Mouse (Mus musculus) hindbrain, embryonic 12.5 days (tissue): ENCODE results near the gene Polr2e. TPM values are rescaled to one million over a fixed set of nuclear protein-coding genes. Genes with fewer than 3 reads are reported as not detected.

Source experiments
- ATAC-seq: fragments of 200-750 bp; cut with Nextera tagmentation; 2 replicates; pipeline ENCODE4 v1.8.0; 2017; ENCODE audit warnings: moderate TSS enrichment; ENCODE audit not compliant: low FRiP score
- H3K27ac ChIP-seq: fragments of 300-500 bp; sonication (generic); 2 replicates; pipeline ENCODE4 v1.5.1; 2016; ENCODE audit warnings: mild to moderate bottlenecking
- H3K27me3 ChIP-seq: fragments of 300-500 bp; sonication (generic); 2 replicates; pipeline ENCODE4 v1.6.1; 2016; ENCODE audit warnings: mild to moderate bottlenecking
- H3K36me3 ChIP-seq: fragments of 300-500 bp; sonication (generic); 2 replicates; pipeline ENCODE4 v1.6.1; 2016; ENCODE audit warnings: mild to moderate bottlenecking
- H3K4me1 ChIP-seq: fragments of 300-500 bp; sonication (generic); 2 replicates; pipeline ENCODE4 v1.6.1; 2016
- H3K4me2 ChIP-seq: fragments of 300-500 bp; sonication (generic); replicated peaks from 2 replicates; pipeline ENCODE4 v1.6.1; 2016; ENCODE audit warnings: mild to moderate bottlenecking
- H3K4me3 ChIP-seq: fragments of 300-500 bp; sonication (generic); 2 replicates; pipeline ENCODE4 v1.5.1; 2016; ENCODE audit warnings: mild to moderate bottlenecking
- H3K9ac ChIP-seq: fragments of 300-500 bp; sonication (generic); 2 replicates; pipeline ENCODE4 v1.6.1; 2016; ENCODE audit warnings: mild to moderate bottlenecking, moderate library complexity
- H3K9me3 ChIP-seq: fragments of 300-500 bp; sonication (generic); replicated peaks from 2 replicates; pipeline ENCODE4 v1.6.1; 2016; ENCODE audit warnings: mild to moderate bottlenecking
- WGBS: fragments of 180-500 bp; shearing (Covaris S2); methylation state at CpG from one replicate; pipeline ENCODE4 v1.1.7; 2016; 5-methylcytosine and 5-hydroxymethylcytosine counted together
- polyA plus RNA-seq: library from polyadenylated mRNA; unstranded; fragments of >200 nt; fragmentation: Nextera tagmentation; extraction: Ambion mirVana; gene quantifications from 2 replicates; pipeline ENCODE4 v1.2.1, GENCODE M21; 2016

The Polr2e gene
- polyA plus RNA-seq, 1 experiment from 2014 or later = 171 TPM

GRCm38 (mm10) chr10:80027681-80028520 lies 11.7 kb downstream of the Polr2e start:
- H3K27me3 ChIP-seq = no peaks in the 10 kb centered on the region
- no peak overlapping the region for H3K4me3 ChIP-seq
- H3K9me3 ChIP-seq = 0 out of 2 replicates have a peak, but pooled peaks cover 2% of the 10 kb centered on the region
- 0 out of 2 replicates have a peak, but pooled peaks have one; percentile 21 for ATAC-seq
- WGBS = 72% methylated on average over 20 of the region's 20 CpGs
- H3K4me2 ChIP-seq = no peak overlapping the region
- 0 out of 2 replicates have a peak, but pooled peaks cover 3% of the 10 kb centered on the region for H3K4me1 ChIP-seq
- no peaks in the 10 kb centered on the region for H3K36me3 ChIP-seq
- H3K9ac ChIP-seq = no peak overlapping the region
- H3K27ac ChIP-seq = no peak overlapping the region

GRCm38 (mm10) chr10:80025889-80026288 lies 13.7 kb downstream of the Polr2e start:
- 61% methylated on average over 12 of the region's 12 CpGs for WGBS
- H3K4me2 ChIP-seq = no peak overlapping the region
- no peaks in the 10 kb centered on the region for H3K36me3 ChIP-seq
- ATAC-seq = peak; percentile 43
- no peaks in the 10 kb centered on the region for H3K27me3 ChIP-seq
- H3K4me3 ChIP-seq = no peak overlapping the region
- H3K4me1 ChIP-seq = 0 out of 2 replicates have a peak, but pooled peaks cover 3% of the 10 kb centered on the region
- H3K9me3 ChIP-seq = 0 out of 2 replicates have a peak, but pooled peaks cover 5% of the 10 kb centered on the region
- no peak overlapping the region for H3K9ac ChIP-seq
- no peak overlapping the region for H3K27ac ChIP-seq

- Histone ChIP-seq H3K4me3 (no peak overlapping the region), H3K36me3 (no peaks in the 10 kb centered on the region), H3K4me1 (no peaks in the 10 kb centered on the region), H3K9me3 (0 out of 2 replicates have a peak, but pooled peaks cover 5% of the 10 kb centered on the region), H3K4me2 (no peak overlapping the region), H3K9ac (no peak overlapping the region), H3K27me3 (peaks cover 3% of the 10 kb centered on the region), H3K27ac (no peak overlapping the region)
- ATAC-seq = no peak; the same call in 1 of the 2 replicates
- WGBS = 80% methylated on average over 10 of the region's 10 CpGs
Observed at GRCm38 (mm10) chr10:80025463-80025862, 14.1 kb downstream of the Polr2e start.

GRCm38 (mm10) chr10:80025044-80025347 lies 14.6 kb downstream of the Polr2e start:
- WGBS = 58% methylated on average over 4 of the region's 4 CpGs
- H3K36me3 ChIP-seq = no peaks in the 10 kb centered on the region
- no peak overlapping the region for H3K9ac ChIP-seq
- H3K27me3 ChIP-seq = peaks cover 7% of the 10 kb centered on the region
- no peak overlapping the region for H3K4me2 ChIP-seq
- H3K9me3 ChIP-seq = 0 out of 2 replicates have a peak, but pooled peaks cover 5% of the 10 kb centered on the region
- H3K4me1 ChIP-seq = 0 out of 2 replicates have a peak, but pooled peaks cover 2% of the 10 kb centered on the region
- no peak overlapping the region for H3K4me3 ChIP-seq
- no peak for ATAC-seq
- no peak overlapping the region for H3K27ac ChIP-seq

- no peak overlapping the region for H3K4me3 ChIP-seq
- peaks cover 8% of the 10 kb centered on the region for H3K4me1 ChIP-seq
- WGBS = 75% methylated on average over 15 of the region's 15 CpGs
- H3K4me2 ChIP-seq = no peak overlapping the region
- no peaks in the 10 kb centered on the region for H3K36me3 ChIP-seq
- H3K27ac ChIP-seq = no peak overlapping the region
- 0 out of 2 replicates have a peak, but pooled peaks cover 5% of the 10 kb centered on the region for H3K9me3 ChIP-seq
- no peak overlapping the region for H3K9ac ChIP-seq
- ATAC-seq = no peak
- peaks cover 13% of the 10 kb centered on the region for H3K27me3 ChIP-seq
Observed at GRCm38 (mm10) chr10:80024229-80025043, 15.2 kb downstream of the Polr2e start.

- H3K27me3 ChIP-seq = peaks cover 20% of the 10 kb centered on the region
- no peak overlapping the region for H3K4me2 ChIP-seq
- no peak for ATAC-seq
- H3K9ac ChIP-seq = no peak overlapping the region
- WGBS = 86% methylated on average over 5 of the region's 5 CpGs
- H3K4me3 ChIP-seq = no peak overlapping the region
- peaks cover 10% of the 10 kb centered on the region for H3K4me1 ChIP-seq
- H3K36me3 ChIP-seq = no peaks in the 10 kb centered on the region
- H3K27ac ChIP-seq = no peak overlapping the region
- H3K9me3 ChIP-seq = 0 out of 2 replicates have a peak, but pooled peaks cover 5% of the 10 kb centered on the region
Observed at GRCm38 (mm10) chr10:80023758-80024157, 15.8 kb downstream of the Polr2e start.

- WGBS = 96% methylated on average over 8 of the region's 8 CpGs
- Histone ChIP-seq H3K36me3 (no peaks in the 10 kb centered on the region), H3K27ac (no peak overlapping the region), H3K9me3 (0 out of 2 replicates have a peak, but pooled peaks cover 5% of the 10 kb centered on the region), H3K4me2 (no peak overlapping the region), H3K4me3 (no peak overlapping the region), H3K9ac (no peak overlapping the region), H3K27me3 (peaks cover 25% of the 10 kb centered on the region), H3K4me1 (peaks cover 10% of the 10 kb centered on the region)
- ATAC-seq = no peak
Observed at GRCm38 (mm10) chr10:80022806-80023205, 16.8 kb downstream of the Polr2e start.

- no peak overlapping the region for H3K4me2 ChIP-seq
- 0 out of 2 replicates have a peak, but pooled peaks cover 5% of the 10 kb centered on the region for H3K9me3 ChIP-seq
- H3K4me3 ChIP-seq = no peak overlapping the region
- peaks cover 27% of the 10 kb centered on the region for H3K27me3 ChIP-seq
- ATAC-seq = no peak
- H3K4me1 ChIP-seq = peaks cover 10% of the 10 kb centered on the region
- WGBS = 93% methylated on average over 12 of the region's 12 CpGs
- no peak overlapping the region for H3K27ac ChIP-seq
- H3K36me3 ChIP-seq = no peaks in the 10 kb centered on the region
- H3K9ac ChIP-seq = no peak overlapping the region
Observed at GRCm38 (mm10) chr10:80022164-80022563, 17.4 kb downstream of the Polr2e start.

GRCm38 (mm10) chr10:80021320-80021641 lies 18.3 kb downstream of the Polr2e start:
- Histone ChIP-seq H3K4me1 (peaks cover 10% of the 10 kb centered on the region), H3K36me3 (no peaks in the 10 kb centered on the region), H3K4me3 (no peak overlapping the region), H3K27ac (no peak overlapping the region), H3K9ac (no peak overlapping the region), H3K27me3 (peaks cover 35% of the 10 kb centered on the region), H3K4me2 (no peak overlapping the region), H3K9me3 (0 out of 2 replicates have a peak, but pooled peaks cover 5% of the 10 kb centered on the region)
- no peak for ATAC-seq
- 91% methylated on average over 13 of the region's 13 CpGs for WGBS

GRCm38 (mm10) chr10:80020603-80021319 lies 18.8 kb downstream of the Polr2e start:
- no peak for ATAC-seq
- H3K9me3 ChIP-seq = 0 out of 2 replicates have a peak, but pooled peaks cover 5% of the 10 kb centered on the region
- no peak overlapping the region for H3K4me2 ChIP-seq
- H3K27me3 ChIP-seq = peaks cover 40% of the 10 kb centered on the region
- H3K4me3 ChIP-seq = no peak overlapping the region
- no peak overlapping the region for H3K27ac ChIP-seq
- no peaks in the 10 kb centered on the region for H3K36me3 ChIP-seq
- 81% methylated on average over 18 of the region's 18 CpGs for WGBS
- H3K4me1 ChIP-seq = peaks cover 10% of the 10 kb centered on the region
- 0 out of 2 replicates have a peak overlapping the region, but pooled peaks have one; percentile 32 for H3K9ac ChIP-seq

- Histone ChIP-seq H3K9ac (peak overlapping the region; percentile 32; the same call in 1 of the 2 replicates), H3K27ac (no peak overlapping the region)
Observed at GRCm38 (mm10) chr10:80020191-80020590, 19.4 kb downstream of the Polr2e start.

More at GRCm38 (mm10) chr10:80020191-80020590, 19.4 kb downstream of the Polr2e start:
- H3K4me2 ChIP-seq = peak overlapping the region; percentile 14; the same call in 1 of the 2 replicates
- H3K27me3 ChIP-seq = peaks cover 46% of the 10 kb centered on the region
- no peaks in the 10 kb centered on the region for H3K36me3 ChIP-seq
- H3K9me3 ChIP-seq = 0 out of 2 replicates have a peak, but pooled peaks cover 5% of the 10 kb centered on the region
- no peak for ATAC-seq
- H3K4me3 ChIP-seq = peak overlapping the region; percentile 4; the same call in 1 of the 2 replicates
- 23% methylated on average over 11 of the region's 11 CpGs for WGBS
- peaks cover 10% of the 10 kb centered on the region for H3K4me1 ChIP-seq
